In the genomic region with DNA sequence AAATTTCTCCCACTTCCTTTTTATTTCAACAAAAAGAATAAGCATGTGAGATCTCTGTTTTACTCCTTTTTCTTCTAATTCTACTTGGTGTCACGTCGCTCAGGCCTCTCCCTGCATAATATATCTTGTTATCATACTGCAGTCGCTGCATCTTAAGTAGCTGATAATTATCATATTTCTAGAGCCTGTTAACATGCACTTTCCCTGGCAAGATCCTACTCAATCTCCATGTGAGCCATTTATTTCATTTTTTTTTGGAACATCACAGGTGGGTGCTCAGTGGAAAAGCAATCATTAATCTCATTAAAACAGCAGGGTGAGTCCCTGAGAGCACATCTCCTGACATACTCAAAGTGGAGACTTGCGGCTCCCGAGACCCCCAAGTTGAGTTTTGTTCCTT, we compare ENCODE assay signal across 16 mouse cellular contexts.
"Had no signal": no experiment of that assay in that cellular context is flagged by ENCODE, and none has a peak within 500 bp of the region (broad histone marks: within the 10 kb centered on the region; RNA-seq: fewer than 3 reads in every experiment).

No protein-coding gene starts in this region.

- H3K4me2 ChIP-seq: lung, embryonic 15.5 days; midbrain, embryonic 11.5 days; midbrain, embryonic 13.5 days; neural tube, embryonic 12.5 days; stomach, embryonic 15.5 days had no signal

- H3K4me3 ChIP-seq: lung, embryonic 15.5 days; megakaryocyte, embryonic 14.5 days; midbrain, embryonic 13.5 days; neural tube, embryonic 12.5 days; stomach, embryonic 15.5 days had no signal

- H3K27ac ChIP-seq: lung, embryonic 15.5 days; macrophage; midbrain, embryonic 13.5 days; neural tube, embryonic 12.5 days; stomach, embryonic 15.5 days; stomach, postnatal 0 days had no signal

- ATAC-seq: lung, postnatal 0 days; midbrain, embryonic 13.5 days had no signal

- H3K4me1 ChIP-seq: megakaryocyte, embryonic 14.5 days; neural tube, embryonic 12.5 days; stomach, embryonic 15.5 days had no signal

- H3K9me3 ChIP-seq: lung, embryonic 15.5 days; midbrain, embryonic 13.5 days; neural tube, embryonic 12.5 days; stomach, embryonic 15.5 days had no signal

- H3K36me3 ChIP-seq: lung, embryonic 15.5 days; midbrain, embryonic 13.5 days; neural tube, embryonic 12.5 days; stomach, embryonic 15.5 days had no signal

- DNase-seq: lung, adult 2 months; lung, postnatal 14 days; lung, postnatal 36 days; right cerebral cortex, postnatal 14 days; thymus, adult 2 months; thymus, postnatal 25 days; thymus, postnatal 4 days had no signal

- H3K27me3 ChIP-seq: lung, embryonic 15.5 days; megakaryocyte, embryonic 14.5 days; midbrain, embryonic 13.5 days; neural tube, embryonic 12.5 days; stomach, embryonic 15.5 days had no signal

- H3K9ac ChIP-seq: lung, embryonic 15.5 days; midbrain, embryonic 13.5 days; neural tube, embryonic 12.5 days; stomach, embryonic 15.5 days had no signal
